Mouse (Mus musculus) layer of hippocampus, postnatal 25 days (tissue): ENCODE measurements at regions not wholly inside any gene's neighbourhood (a gene's known extent, or its start where the extent isn't known, plus 50 kb on each side); places are given as distances from the start of the nearest gene placed in this dataset.

Experiments used
- microRNA-seq, 2 experiments: library from miRNA; unstranded; fragments of <30 nt; microRNA quantifications; one replicate each; pipeline ENCODE4 v1.2.0; 2021

Small RNA genes lying in the stretch of these regions (microRNA-seq; reads per million reads assigned to microRNA genes)
- gene Mir30a (3,571 to 4,937 reads per million in 2 experiments), gene Mir30c-2 (197 to 264 reads per million in 2 experiments)
